Mouse (Mus musculus) C2C12 (cell line): ENCODE measurements around the gene Nasp. TPM values are rescaled to one million over a fixed set of nuclear protein-coding genes. Genes with fewer than 3 reads are reported as not detected.
"Not testable (repeated sequence)": the region's sequence is repeated elsewhere in the genome, so short reads cannot be mapped to it uniquely, and the experiment has no call there.

Experiments
- H3K27me3 ChIP-seq: one replicate; pipeline ENCODE4 v1.6.1; 2011; ENCODE audit not compliant: control insufficient read depth, insufficient read depth, insufficient read length
- H3K36me3 ChIP-seq: one replicate; pipeline ENCODE4 v1.6.1; 2011; ENCODE audit not compliant: control insufficient read depth, insufficient read depth
- H3K4me3 ChIP-seq: one replicate; pipeline ENCODE4 v1.5.1; 2011; ENCODE audit warnings: mild to moderate bottlenecking, control low read depth; ENCODE audit not compliant: poor library complexity, insufficient read depth, severe bottlenecking
- H3K79me2 ChIP-seq: one replicate; pipeline ENCODE4 v1.6.1; 2011; ENCODE audit not compliant: control insufficient read depth, insufficient read depth
- H3K79me3 ChIP-seq: one replicate; pipeline ENCODE4 v1.6.1; 2011; ENCODE audit warnings: low read depth, control low read depth
- H3ac ChIP-seq: one replicate; pipeline ENCODE3; 2011; ENCODE audit warnings: low read depth; ENCODE audit not compliant: control insufficient read depth, insufficient read length
- CEBPB ChIP-seq: IDR thresholded peaks from one replicate; pipeline ENCODE4 v1.6.1; 2011; ENCODE audit warnings: low read depth, mild to moderate bottlenecking, control low read depth, moderate library complexity
- CTCF ChIP-seq: IDR thresholded peaks from one replicate; pipeline ENCODE4 v1.5.1; 2011; ENCODE audit not compliant: control insufficient read depth, insufficient read depth, insufficient read length
- FOSL1 ChIP-seq: IDR thresholded peaks from one replicate; pipeline ENCODE4 v1.8.0; 2011; ENCODE audit warnings: mild to moderate bottlenecking, low read length; ENCODE audit not compliant: poor library complexity, insufficient read depth, severe bottlenecking
- MAX ChIP-seq: IDR thresholded peaks from one replicate; pipeline ENCODE4 v1.6.1; 2011; ENCODE audit warnings: mild to moderate bottlenecking, control low read depth
- MYOD1 ChIP-seq: IDR thresholded peaks from one replicate; pipeline ENCODE4 v1.6.1; 2011; ENCODE audit warnings: low read depth; ENCODE audit not compliant: control insufficient read depth, insufficient read length
- MYOG ChIP-seq: IDR thresholded peaks from one replicate; pipeline ENCODE4 v1.6.1; 2011; ENCODE audit not compliant: control insufficient read depth, insufficient read length; ENCODE audit errors: extremely low read depth
- USF1 ChIP-seq: IDR thresholded peaks from one replicate; pipeline ENCODE4 v1.6.1; 2011; ENCODE audit warnings: low read depth, mild to moderate bottlenecking, control low read depth, moderate library complexity
- long read RNA-seq, 2 experiments: library from polyadenylated mRNA; unstranded; transcript quantifications; one replicate each; pipeline ENCODE4 v2.0.0; 2019 to 2020
- polyA plus RNA-seq: library from polyadenylated mRNA; unstranded; fragments of >200 nt; fragmentation: generic; extraction: Trizol; gene quantifications from one replicate; pipeline ENCODE4 v1.2.1, GENCODE M21; 2012; ENCODE audit warnings: missing spikeins

Nasp gene
- 79.1 TPM for polyA plus RNA-seq
- long read RNA-seq, experiment 1, transcript Nasp-202 (14 exons, 2,118 nt) = major isoform, 41 of 64 reads
- long read RNA-seq, experiment 1, partial matches to known transcripts = 14 of 64 reads
- long read RNA-seq, experiment 1, other reads (novel, unspliced or antisense) = 5 of 64 reads
- long read RNA-seq, experiment 2, transcript Nasp-202 (14 exons, 2,118 nt) = major isoform, 285 of 377 reads
- long read RNA-seq, experiment 2, partial matches to known transcripts = 78 of 377 reads
- long read RNA-seq, experiment 2, other reads (novel, unspliced or antisense) = 9 of 377 reads

DNA sequence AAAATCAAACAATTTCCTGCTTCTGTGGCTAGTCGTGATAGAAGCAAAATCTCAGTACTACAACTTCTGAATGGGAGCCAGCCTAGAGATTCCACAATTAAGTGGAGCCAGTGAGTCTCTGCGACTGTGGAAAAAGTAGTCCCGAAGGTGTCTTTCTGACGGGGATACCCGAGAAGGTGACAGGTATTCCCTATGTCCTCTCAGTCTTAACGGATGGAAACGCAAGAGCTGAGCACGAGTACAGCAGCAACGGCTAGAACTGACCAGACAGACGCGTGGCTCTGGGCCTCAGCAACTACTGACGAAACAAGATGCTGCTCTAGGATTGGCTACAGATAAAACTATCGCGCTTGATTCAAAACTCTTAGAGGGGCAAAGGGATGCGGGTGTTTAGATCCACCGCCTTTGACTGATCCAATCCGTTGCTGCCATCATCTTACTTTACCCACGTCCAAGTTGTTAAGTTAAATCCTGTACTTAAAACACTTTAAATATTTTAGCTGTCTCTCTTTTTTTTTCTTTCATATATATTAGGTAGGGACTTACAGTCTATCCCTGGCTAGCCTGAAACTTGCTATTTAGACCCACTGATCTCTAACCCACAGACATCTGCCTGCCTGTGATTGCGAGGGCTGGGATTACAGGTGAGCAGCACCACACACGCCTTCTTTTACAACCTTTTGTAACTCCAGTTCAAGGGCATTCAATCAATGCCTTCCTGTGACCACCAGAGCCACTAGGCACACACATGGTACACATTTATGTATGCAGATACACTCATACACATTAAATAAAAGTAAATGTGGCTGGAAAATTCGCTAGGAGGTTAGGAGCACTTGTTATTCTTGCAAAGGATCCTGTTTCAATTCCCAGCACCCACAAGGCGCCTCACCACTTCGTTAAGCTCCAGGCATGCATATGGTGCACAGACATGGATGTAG is at the start of gene Nasp:
Gene Nasp (minus strand): TSS at position 220 of the 941 bp plus-strand sequence.
- TF ChIP-seq MYOG (no peak), MAX (peak; percentile 87), CTCF (no peak), MYOD1 (no peak), FOSL1 (no peak), CEBPB (no peak), USF1 (peak; percentile 2)
- H3ac ChIP-seq = peak within 1 kb of the TSS; percentile 75
- peaks cover 44% of the 10 kb centered on the region for H3K79me2 ChIP-seq
- H3K4me3 ChIP-seq = peak within 1 kb of the TSS; percentile 94
- H3K27me3 ChIP-seq = no peaks in the 10 kb centered on the region
- H3K36me3 ChIP-seq = peaks cover 19% of the 10 kb centered on the region
- H3K79me3 ChIP-seq = peaks cover 33% of the 10 kb centered on the region

DNA sequence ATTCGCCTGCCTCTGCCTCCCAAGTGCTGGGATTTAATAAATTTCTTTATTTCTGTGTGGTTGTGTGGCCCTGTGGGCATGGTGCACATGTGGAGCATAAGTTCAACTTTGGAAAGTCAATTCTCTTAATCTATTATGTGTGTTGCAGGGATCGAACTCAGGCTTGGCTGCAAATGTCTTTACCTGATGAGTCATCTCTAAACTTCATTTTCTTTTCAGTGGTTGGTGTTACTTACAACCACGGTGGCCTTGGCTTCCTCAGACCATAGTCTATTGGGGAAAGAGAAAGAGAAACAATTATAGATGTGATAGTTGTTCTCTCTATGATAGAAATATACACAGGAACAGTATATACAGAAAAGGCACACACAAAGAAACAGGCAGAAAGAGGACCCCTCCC is 48.3 kb upstream of the Nasp start:
- no peaks in the 10 kb centered on the region for H3K79me2 ChIP-seq
- H3K27me3 ChIP-seq = no peaks in the 10 kb centered on the region
- no peak for TF ChIP-seq MYOD1
- TF ChIP-seq CEBPB = no peak
- H3K36me3 ChIP-seq = no peaks in the 10 kb centered on the region
- H3ac ChIP-seq = no peak overlapping the region
- no peaks in the 10 kb centered on the region for H3K79me3 ChIP-seq
- no peak overlapping the region for H3K4me3 ChIP-seq

DNA sequence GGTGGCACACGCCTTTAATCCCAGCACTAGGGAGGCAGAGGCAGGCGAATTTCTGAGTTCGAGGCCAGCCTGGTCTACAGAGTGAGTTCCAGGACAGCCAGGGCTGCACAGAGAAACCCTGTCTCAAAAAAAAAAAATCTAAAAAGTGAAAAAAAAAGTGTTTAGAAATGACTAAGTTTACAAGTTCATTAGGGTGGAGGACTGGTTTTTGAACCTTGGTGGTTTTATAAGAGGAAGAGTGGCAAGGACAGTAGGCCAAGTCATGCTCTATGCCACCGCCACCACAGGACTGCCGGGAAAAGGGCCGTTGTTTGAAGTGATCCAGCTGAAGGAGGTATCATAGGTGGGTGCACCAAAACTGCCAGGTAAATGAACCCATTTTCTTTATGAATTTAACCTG is 47.0 kb upstream of the Nasp start:
- H3ac ChIP-seq, H3K79me3 ChIP-seq, H3K36me3 ChIP-seq, H3K4me3 ChIP-seq, H3K27me3 ChIP-seq, H3K79me2 ChIP-seq: not testable (repeated sequence)

DNA sequence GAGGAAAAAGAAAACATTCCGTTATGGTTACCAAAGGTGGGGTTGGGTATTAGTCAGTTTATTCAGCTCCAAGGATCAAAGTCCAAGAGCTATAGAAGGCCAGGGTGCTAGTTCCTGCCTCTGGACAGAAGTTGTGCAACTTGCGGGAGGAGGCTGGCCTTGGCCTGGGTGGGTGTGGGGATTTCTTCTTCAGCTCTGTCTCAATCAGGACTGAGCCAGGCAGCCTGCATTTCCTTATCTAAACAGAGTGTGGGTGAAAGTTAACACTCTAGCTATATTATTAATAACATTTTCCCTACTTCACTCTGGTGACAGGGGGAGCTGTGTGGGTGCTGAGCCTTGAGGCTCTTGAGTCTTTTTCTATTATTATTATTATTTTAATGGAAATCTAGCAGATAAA is 45.0 kb upstream of the Nasp start:
- H3K79me2 ChIP-seq = no peaks in the 10 kb centered on the region
- no peaks in the 10 kb centered on the region for H3K27me3 ChIP-seq
- TF ChIP-seq CEBPB (peak; percentile 70), USF1 (no peak), FOSL1 (no peak), MYOD1 (no peak), CTCF (no peak), MYOG (no peak), MAX (no peak)
- no peak overlapping the region for H3K4me3 ChIP-seq
- H3K36me3 ChIP-seq = no peaks in the 10 kb centered on the region
- H3ac ChIP-seq = no peak overlapping the region
- no peaks in the 10 kb centered on the region for H3K79me3 ChIP-seq

DNA sequence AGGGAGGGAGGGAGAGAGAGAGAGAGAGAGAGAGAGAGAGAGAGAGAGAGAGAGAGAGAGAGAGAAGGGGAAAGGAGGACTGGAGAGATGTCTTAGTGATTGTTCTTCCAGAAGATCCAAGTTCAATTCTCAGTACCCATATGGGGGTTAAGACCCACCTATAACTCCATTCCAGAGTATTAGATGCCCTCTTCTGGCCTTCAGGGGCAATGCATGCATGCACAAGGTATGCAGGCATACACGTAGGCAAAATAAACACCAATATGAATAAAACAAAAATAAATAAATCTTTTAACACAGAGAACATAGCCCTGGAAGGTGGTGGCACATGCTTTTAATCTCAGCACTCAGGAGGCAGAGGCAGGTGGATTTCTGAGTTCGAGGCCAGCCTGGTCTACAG is 41.5 kb upstream of the Nasp start:
- TF ChIP-seq USF1 = no peak
- TF ChIP-seq MYOG = no peak
- no peak for TF ChIP-seq MYOD1
- TF ChIP-seq CTCF = no peak
- TF ChIP-seq MAX = no peak
- no peak for TF ChIP-seq CEBPB
- TF ChIP-seq FOSL1 = no peak
- H3K79me3 ChIP-seq = no peaks in the 10 kb centered on the region
- H3K4me3 ChIP-seq = no peak overlapping the region
- no peaks in the 10 kb centered on the region for H3K36me3 ChIP-seq
- H3ac ChIP-seq = no peak overlapping the region
- no peaks in the 10 kb centered on the region for H3K79me2 ChIP-seq
- no peaks in the 10 kb centered on the region for H3K27me3 ChIP-seq

DNA sequence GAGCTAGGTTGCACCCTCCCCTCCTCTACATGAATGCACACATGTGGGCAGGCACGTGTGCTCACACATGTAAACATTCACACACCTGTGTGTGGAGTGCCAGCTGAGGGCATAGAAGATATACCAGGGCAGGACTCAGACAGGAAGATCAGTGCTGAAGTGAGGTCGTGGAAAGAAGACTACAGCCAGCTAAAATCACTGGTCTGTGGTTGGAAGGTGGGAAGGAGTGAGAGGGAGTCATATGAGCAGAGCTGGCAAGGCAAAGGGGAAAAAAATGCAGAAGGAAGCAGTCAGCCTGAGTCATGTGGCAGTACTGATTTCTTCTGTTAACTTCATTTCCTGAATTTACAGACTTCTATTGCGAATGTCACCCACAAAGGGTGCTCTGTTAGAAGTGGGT is 40.4 kb upstream of the Nasp start:
- TF ChIP-seq USF1 = peak; percentile 66
- TF ChIP-seq MYOG = no peak

More for the DNA sequence above, 40.4 kb upstream of the Nasp start:
- H3K79me3 ChIP-seq = no peaks in the 10 kb centered on the region
- no peak overlapping the region for H3ac ChIP-seq
- no peaks in the 10 kb centered on the region for H3K27me3 ChIP-seq
- no peaks in the 10 kb centered on the region for H3K79me2 ChIP-seq
- H3K4me3 ChIP-seq = no peak overlapping the region
- no peaks in the 10 kb centered on the region for H3K36me3 ChIP-seq
